Mouse (Mus musculus) embryonic facial prominence, embryonic 13.5 days (tissue): ENCODE measurements around the gene Nckap5. TPM values are rescaled to one million over a fixed set of nuclear protein-coding genes. Genes with fewer than 3 reads are reported as not detected.

Experiments used
- ATAC-seq: fragments of 200-750 bp; cut with Nextera tagmentation; 2 replicates; pipeline ENCODE4 v1.8.0; 2017; ENCODE audit warnings: low read depth; ENCODE audit not compliant: insufficient number of reproducible peaks, insufficient read depth, low FRiP score, low TSS enrichment
- H3K27ac ChIP-seq: fragments of 300-500 bp; sonication (generic); 2 replicates; pipeline ENCODE4 v1.5.1; 2015; ENCODE audit warnings: moderate library complexity, mild to moderate bottlenecking, inconsistent platforms
- H3K27me3 ChIP-seq: fragments of 300-500 bp; sonication (generic); 2 replicates; pipeline ENCODE4 v1.6.1; 2015; ENCODE audit warnings: mild to moderate bottlenecking, inconsistent platforms
- H3K36me3 ChIP-seq: fragments of 300-500 bp; sonication (generic); 2 replicates; pipeline ENCODE4 v1.6.1; 2015; ENCODE audit warnings: mild to moderate bottlenecking, inconsistent platforms
- H3K4me1 ChIP-seq: fragments of 300-500 bp; sonication (generic); 2 replicates; pipeline ENCODE4 v1.6.1; 2015; ENCODE audit warnings: inconsistent platforms
- H3K4me2 ChIP-seq: fragments of 300-500 bp; sonication (generic); 2 replicates; pipeline ENCODE4 v1.6.1; 2015; ENCODE audit warnings: moderate library complexity, mild to moderate bottlenecking, inconsistent platforms
- H3K4me3 ChIP-seq: fragments of 300-500 bp; sonication (generic); 2 replicates; pipeline ENCODE4 v1.5.1; 2015; ENCODE audit warnings: mild to moderate bottlenecking, inconsistent platforms
- H3K9ac ChIP-seq: fragments of 300-500 bp; sonication (generic); 2 replicates; pipeline ENCODE4 v1.6.1; 2015; ENCODE audit warnings: mild to moderate bottlenecking, inconsistent platforms
- H3K9me3 ChIP-seq: fragments of 300-500 bp; sonication (generic); 2 replicates; pipeline ENCODE4 v1.6.1; 2016; ENCODE audit warnings: inconsistent platforms
- WGBS: fragments of 180-500 bp; shearing (Covaris S2); methylation state at CpG from one replicate; pipeline ENCODE4 v1.1.7; 2015; ENCODE audit warnings: mixed read lengths; 5-methylcytosine and 5-hydroxymethylcytosine counted together
- polyA plus RNA-seq: library from polyadenylated mRNA; unstranded; fragments of >200 nt; fragmentation: Nextera tagmentation; extraction: Ambion mirVana; gene quantifications from 2 replicates; pipeline ENCODE4 v1.2.1, GENCODE M21; 2015

The Nckap5 gene
- polyA plus RNA-seq, 1 experiment from 2014 or later = 11.3 TPM

DNA sequence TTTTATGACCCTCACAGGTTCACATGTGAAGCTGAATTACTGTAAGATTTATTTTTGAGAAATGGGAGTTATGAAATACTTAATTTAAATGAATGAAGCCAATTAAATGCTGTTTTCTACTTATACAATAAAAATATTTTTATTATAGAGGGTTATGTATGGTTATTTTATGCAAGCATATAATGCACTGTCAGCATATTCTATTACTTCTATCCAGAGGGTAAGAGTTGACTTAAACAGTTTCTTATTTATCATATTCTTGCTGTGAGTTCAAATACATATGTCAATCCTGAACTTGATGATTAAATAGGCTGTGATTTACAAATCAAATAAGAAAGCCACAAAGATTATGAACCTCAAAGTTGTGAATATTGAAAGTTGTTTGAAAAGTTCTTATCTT is 633.7 kb downstream of the Nckap5 start:
- Histone ChIP-seq H3K27ac (no peak overlapping the region), H3K9me3 (no peaks in the 10 kb centered on the region), H3K36me3 (no peaks in the 10 kb centered on the region), H3K9ac (no peak overlapping the region), H3K27me3 (no peaks in the 10 kb centered on the region), H3K4me2 (no peak overlapping the region), H3K4me1 (no peaks in the 10 kb centered on the region), H3K4me3 (no peak overlapping the region)
- ATAC-seq = no peak

- Histone ChIP-seq H3K4me1 (no peaks in the 10 kb centered on the region), H3K9me3 (no peaks in the 10 kb centered on the region), H3K36me3 (no peaks in the 10 kb centered on the region), H3K27ac (no peak overlapping the region), H3K27me3 (no peaks in the 10 kb centered on the region), H3K4me2 (no peak overlapping the region), H3K4me3 (no peak overlapping the region), H3K9ac (no peak overlapping the region)
- 86% methylated on average over 4 of the region's 4 CpGs for whole genome bisulfite sequencing
- ATAC-seq = no peak
Observed at GRCm38 (mm10) chr1:126190353-126190752, 640.2 kb downstream of the Nckap5 start.

GRCm38 (mm10) chr1:126183751-126184150 is 646.8 kb downstream of the Nckap5 start:
- Histone ChIP-seq H3K4me1 (no peaks in the 10 kb centered on the region), H3K9me3 (no peaks in the 10 kb centered on the region), H3K4me3 (no peak overlapping the region), H3K36me3 (no peaks in the 10 kb centered on the region), H3K27me3 (no peaks in the 10 kb centered on the region), H3K27ac (no peak overlapping the region), H3K4me2 (no peak overlapping the region), H3K9ac (no peak overlapping the region)
- WGBS = 93% methylated on average over 7 of the region's 7 CpGs
- ATAC-seq = no peak

DNA sequence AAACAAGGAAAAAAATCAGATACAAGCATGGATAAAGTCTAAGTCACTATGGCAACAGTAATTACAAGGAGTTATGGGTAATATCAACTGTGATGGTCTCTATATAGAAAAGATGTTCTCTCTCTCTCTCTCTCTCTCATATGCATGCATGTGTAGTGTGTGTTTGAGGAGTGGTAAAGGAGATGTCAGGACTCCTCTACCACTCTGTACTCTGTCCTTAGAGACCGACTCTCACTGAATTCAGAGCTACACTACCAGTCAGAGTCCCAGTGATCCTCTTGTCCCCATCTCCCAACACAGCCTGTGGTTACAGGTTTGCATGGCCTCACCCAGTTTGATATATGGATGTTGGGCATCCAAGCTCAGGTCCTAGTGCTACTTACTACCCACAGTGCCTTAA is 662.0 kb downstream of the Nckap5 start:
- Histone ChIP-seq H3K9ac (no peak overlapping the region), H3K36me3 (no peaks in the 10 kb centered on the region), H3K4me1 (no peaks in the 10 kb centered on the region), H3K4me2 (no peak overlapping the region), H3K9me3 (no peaks in the 10 kb centered on the region), H3K27ac (no peak overlapping the region), H3K4me3 (no peak overlapping the region), H3K27me3 (no peaks in the 10 kb centered on the region)
- no peak for ATAC-seq
- 70% methylated on average over 1 of the region's 1 CpGs for whole genome bisulfite sequencing

- no peaks in the 10 kb centered on the region for H3K9me3 ChIP-seq
- ATAC-seq = no peak
- H3K4me2 ChIP-seq = no peak overlapping the region
- WGBS = 45% methylated on average over 2 of the region's 2 CpGs
- no peaks in the 10 kb centered on the region for H3K36me3 ChIP-seq
- no peak overlapping the region for H3K9ac ChIP-seq
- no peaks in the 10 kb centered on the region for H3K27me3 ChIP-seq
- H3K4me1 ChIP-seq = no peaks in the 10 kb centered on the region
- no peak overlapping the region for H3K27ac ChIP-seq
- H3K4me3 ChIP-seq = no peak overlapping the region
Observed at GRCm38 (mm10) chr1:126168131-126168530, 662.5 kb downstream of the Nckap5 start.

- no peaks in the 10 kb centered on the region for H3K36me3 ChIP-seq
- no peaks in the 10 kb centered on the region for H3K9me3 ChIP-seq
- no peak overlapping the region for H3K27ac ChIP-seq
- no peak overlapping the region for H3K9ac ChIP-seq
- H3K27me3 ChIP-seq = no peaks in the 10 kb centered on the region
- H3K4me3 ChIP-seq = no peak overlapping the region
- H3K4me2 ChIP-seq = no peak overlapping the region
- H3K4me1 ChIP-seq = no peaks in the 10 kb centered on the region
- ATAC-seq = no peak
- 69% methylated on average over 7 of the region's 7 CpGs for WGBS
Observed at GRCm38 (mm10) chr1:126167546-126167945, 663.1 kb downstream of the Nckap5 start.

- no peaks in the 10 kb centered on the region for H3K27me3 ChIP-seq
- 74% methylated on average over 6 of the region's 6 CpGs for WGBS
- H3K9ac ChIP-seq = no peak overlapping the region
- no peaks in the 10 kb centered on the region for H3K36me3 ChIP-seq
- H3K4me3 ChIP-seq = no peak overlapping the region
- H3K4me2 ChIP-seq = no peak overlapping the region
- no peaks in the 10 kb centered on the region for H3K4me1 ChIP-seq
- no peak overlapping the region for H3K27ac ChIP-seq
- no peak for ATAC-seq
- no peaks in the 10 kb centered on the region for H3K9me3 ChIP-seq
Observed at GRCm38 (mm10) chr1:126159287-126159686, 671.3 kb downstream of the Nckap5 start.

DNA sequence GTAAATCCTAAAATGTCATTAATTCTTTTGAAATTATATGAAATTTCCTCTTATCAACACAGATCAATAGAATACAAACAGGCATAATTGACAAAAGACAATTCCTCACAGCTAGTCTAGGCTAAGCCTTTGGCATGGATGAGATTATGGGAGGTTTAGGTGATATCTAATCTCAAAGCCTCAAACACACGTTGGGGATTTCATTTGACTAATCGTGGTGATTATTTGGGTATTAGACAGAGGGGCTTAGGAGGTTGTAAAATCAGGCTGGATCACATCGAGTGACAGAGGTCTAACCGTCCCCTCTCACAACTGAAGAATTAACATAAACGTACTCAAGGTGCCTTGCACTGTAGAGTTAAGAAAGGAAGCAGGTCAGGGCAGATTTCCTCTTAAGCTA is 674.8 kb downstream of the Nckap5 start:
- WGBS = 57% methylated on average over 5 of the region's 5 CpGs
- no peak for ATAC-seq
- Histone ChIP-seq H3K36me3 (no peaks in the 10 kb centered on the region), H3K4me2 (no peak overlapping the region), H3K27ac (no peak overlapping the region), H3K4me1 (no peaks in the 10 kb centered on the region), H3K9ac (no peak overlapping the region), H3K27me3 (no peaks in the 10 kb centered on the region), H3K4me3 (no peak overlapping the region), H3K9me3 (no peaks in the 10 kb centered on the region)

GRCm38 (mm10) chr1:126153516-126154234 is 676.9 kb downstream of the Nckap5 start:
- no peaks in the 10 kb centered on the region for H3K4me1 ChIP-seq
- no peak overlapping the region for H3K4me2 ChIP-seq
- H3K9ac ChIP-seq = no peak overlapping the region
- no peak overlapping the region for H3K4me3 ChIP-seq
- no peak overlapping the region for H3K27ac ChIP-seq
- H3K36me3 ChIP-seq = no peaks in the 10 kb centered on the region
- no peaks in the 10 kb centered on the region for H3K27me3 ChIP-seq
- ATAC-seq = no peak
- 82% methylated on average over 6 of the region's 6 CpGs for WGBS
- no peaks in the 10 kb centered on the region for H3K9me3 ChIP-seq

DNA sequence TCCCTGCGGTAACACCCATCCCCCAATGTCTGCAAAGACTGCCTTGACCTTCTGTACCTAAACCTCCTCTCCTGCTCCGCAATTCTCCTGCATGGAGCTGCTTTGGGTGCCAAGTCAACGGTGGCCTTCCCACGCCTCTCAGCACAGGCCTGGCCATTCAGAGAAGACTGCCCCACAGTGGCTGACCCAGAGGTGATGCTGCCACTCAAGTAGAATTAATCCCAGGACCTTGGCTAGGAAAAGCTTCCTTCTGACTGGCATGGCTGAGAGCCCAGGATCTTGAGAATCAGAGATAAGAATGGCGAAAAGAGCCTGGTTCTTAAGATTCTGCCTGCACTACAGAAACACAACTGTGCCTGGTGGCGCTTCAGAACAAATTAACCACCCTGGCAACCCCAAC is 678.4 kb downstream of the Nckap5 start:
- no peak; the same call in 1 of the 2 replicates for ATAC-seq
- no peaks in the 10 kb centered on the region for H3K27me3 ChIP-seq
- no peak overlapping the region for H3K9ac ChIP-seq
- H3K4me1 ChIP-seq = no peaks in the 10 kb centered on the region
- 85% methylated on average over 6 of the region's 6 CpGs for WGBS
- H3K27ac ChIP-seq = no peak overlapping the region
- H3K4me3 ChIP-seq = no peak overlapping the region
- no peak overlapping the region for H3K4me2 ChIP-seq
- no peaks in the 10 kb centered on the region for H3K36me3 ChIP-seq
- H3K9me3 ChIP-seq = no peaks in the 10 kb centered on the region

DNA sequence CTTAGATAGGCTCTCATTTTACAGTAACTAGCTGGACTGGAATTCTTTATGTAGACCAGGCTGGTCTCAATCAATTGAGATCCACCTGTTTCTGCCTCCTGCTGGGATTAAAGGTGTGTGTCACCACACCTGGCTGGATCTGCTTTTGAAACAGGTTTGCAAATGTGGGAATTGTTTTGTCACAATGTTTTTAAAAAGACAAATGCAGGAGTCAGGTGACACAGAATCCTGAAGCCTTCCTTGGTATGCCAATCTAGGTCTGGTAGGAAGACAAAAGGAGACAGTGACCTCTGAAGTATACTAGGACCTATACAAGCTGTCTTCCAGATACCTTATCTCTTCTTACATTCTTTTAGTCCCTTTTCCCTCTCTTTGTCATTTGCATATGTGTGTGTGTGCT is 680.6 kb downstream of the Nckap5 start:
- no peaks in the 10 kb centered on the region for H3K4me1 ChIP-seq
- no peak overlapping the region for H3K9ac ChIP-seq
- no peaks in the 10 kb centered on the region for H3K9me3 ChIP-seq
- no peaks in the 10 kb centered on the region for H3K36me3 ChIP-seq
- ATAC-seq = no peak
- H3K27ac ChIP-seq = no peak overlapping the region
- H3K4me2 ChIP-seq = no peak overlapping the region
- H3K4me3 ChIP-seq = no peak overlapping the region
- H3K27me3 ChIP-seq = no peaks in the 10 kb centered on the region

GRCm38 (mm10) chr1:126135717-126136116 is 694.9 kb downstream of the Nckap5 start:
- ATAC-seq = no peak
- Histone ChIP-seq H3K4me1 (no peaks in the 10 kb centered on the region), H3K4me3 (no peak overlapping the region), H3K9me3 (no peaks in the 10 kb centered on the region), H3K36me3 (no peaks in the 10 kb centered on the region), H3K4me2 (no peak overlapping the region), H3K27me3 (no peaks in the 10 kb centered on the region), H3K27ac (no peak overlapping the region), H3K9ac (no peak overlapping the region)
- WGBS = 78% methylated on average over 3 of the region's 3 CpGs
